In genomic region chr3:110599175-110599853, GRCm38 (mm10) we compare ENCODE assay signal across 21 mouse cellular contexts.
DNase-seq lines count a peak whose midpoint lies in the region; ATAC-seq and TF ChIP-seq lines count a peak whose summit lies in the region.
"Had no signal": no experiment of that assay in that cellular context is flagged by ENCODE, and none has a peak within 500 bp of the region (broad histone marks: within the 10 kb centered on the region; RNA-seq: fewer than 3 reads in every experiment).

No protein-coding gene starts in this region.

- peak; percentile 16 for DNase-seq in embryo, embryonic 10 days (ENCODE audit: low spot score)
- DNase-seq in embryo, embryonic 9.5 days (ENCODE audit: extremely low spot score) = no peak
- peak; percentile 56 for DNase-seq in kidney, adult 2 months
- DNase-seq in kidney, postnatal 10 days = no peak
- peak; percentile 33 for DNase-seq in Patski (ENCODE audit: low read depth, low spot score)
- no peak for DNase-seq in ovary, postnatal 14 days (ENCODE audit: low spot score)
- no peak for DNase-seq in gastrocnemius, postnatal 25 days
- DNase-seq: cerebellum, adult 11 months; cerebellum, postnatal 36 days; heart, postnatal 36 days; lung, embryonic 14.5 days; right cerebral cortex, postnatal 4 days; thymus, postnatal 14 days had no signal

- TF ChIP-seq CTCF in kidney, adult 2 months (conservative IDR thresholded peaks at IDR 0.05; ENCODE audit: insufficient read depth, insufficient read length, low read depth, low read length) = no peak
- TF ChIP-seq CTCF in Patski (IDR thresholded peaks at IDR 0.05) = no peak

- no peak overlapping the region for H3K4me3 ChIP-seq in kidney, adult 2 months (ENCODE audit: insufficient read depth, low read depth, low read length)
- H3K4me3 ChIP-seq in forebrain, embryonic 16.5 days (replicated peaks; ENCODE audit: low read length) = no peak overlapping the region
- H3K4me3 ChIP-seq: embryonic facial prominence, embryonic 13.5 days; heart, embryonic 12.5 days; intestine, embryonic 15.5 days; limb, embryonic 10.5 days; midbrain, embryonic 13.5 days had no signal

- no peak overlapping the region for H3K9ac ChIP-seq in forebrain, embryonic 16.5 days (replicated peaks; ENCODE audit: low read depth, low read length)
- H3K9ac ChIP-seq: embryonic facial prominence, embryonic 13.5 days; heart, embryonic 12.5 days; intestine, embryonic 15.5 days; lung, embryonic 14.5 days; midbrain, embryonic 13.5 days had no signal

- POLR2A ChIA-PET in Patski (lab: Charles Lee) = no interaction called here

- TF ChIP-seq POLR2A in kidney, adult 2 months (IDR thresholded peaks at IDR 0.05; ENCODE audit: low read depth, low read length) = no peak

- in situ Hi-C loops in Patski (cut with MboI; ENCODE audit: low pct_unique_long_range_greater_than_20kb) = no loop called here

- WGBS in kidney, adult 2 months = 43% methylated on average over 4 of the region's 4 CpGs
- 35% methylated on average over 4 of the region's 4 CpGs for whole genome bisulfite sequencing in forebrain, embryonic 16.5 days

- no peaks in the 10 kb centered on the region for H3K36me3 ChIP-seq in kidney, adult 2 months (ENCODE audit: control insufficient read depth, insufficient read depth, low read length)
- H3K36me3 ChIP-seq in forebrain, embryonic 16.5 days (ENCODE audit: control insufficient read depth, insufficient read depth) = no peaks in the 10 kb centered on the region
- H3K36me3 ChIP-seq: embryonic facial prominence, embryonic 13.5 days; heart, embryonic 12.5 days; intestine, embryonic 15.5 days; limb, embryonic 10.5 days; midbrain, embryonic 13.5 days had no signal

- no peaks in the 10 kb centered on the region for H3K4me1 ChIP-seq in kidney, adult 2 months (ENCODE audit: control insufficient read depth, insufficient read depth, low read length)
- no peaks in the 10 kb centered on the region for H3K4me1 ChIP-seq in forebrain, embryonic 16.5 days (replicated peaks; ENCODE audit: control insufficient read depth, insufficient read depth, low read length)
- H3K4me1 ChIP-seq: embryonic facial prominence, embryonic 13.5 days; heart, embryonic 12.5 days; intestine, embryonic 15.5 days; limb, embryonic 10.5 days; midbrain, embryonic 13.5 days had no signal

- no peak overlapping the region for H3K27ac ChIP-seq in kidney, adult 2 months (ENCODE audit: insufficient read depth, low read depth, low read length)
- no peak overlapping the region for H3K27ac ChIP-seq in forebrain, embryonic 16.5 days (ENCODE audit: low read length)
- H3K27ac ChIP-seq: embryonic facial prominence, embryonic 13.5 days; intestine, embryonic 15.5 days; limb, embryonic 10.5 days; macrophage; midbrain, embryonic 13.5 days had no signal

- H3K4me2 ChIP-seq in forebrain, embryonic 16.5 days (ENCODE audit: low read length) = no peak overlapping the region
- H3K4me2 ChIP-seq: embryonic facial prominence, embryonic 13.5 days; heart, embryonic 12.5 days; intestine, embryonic 15.5 days; liver, embryonic 11.5 days; lung, embryonic 14.5 days; midbrain, embryonic 13.5 days had no signal

- CTCF ChIA-PET in Patski (lab: Charles Lee) = interaction anchor here (1.4 kb wide), 1 partner anchor 13 kb away, joined by 3 read pairs; no protein-coding TSS in a partner anchor

- ATAC-seq in Patski = peak; percentile 91
- ATAC-seq in forebrain, embryonic 16.5 days = peak; percentile 57; the same call in 1 of the 2 replicates
- ATAC-seq: intestine, embryonic 15.5 days; midbrain, embryonic 13.5 days had no signal

- no peaks in the 10 kb centered on the region for H3K9me3 ChIP-seq in forebrain, embryonic 16.5 days (ENCODE audit: control insufficient read depth, low read length)
- H3K9me3 ChIP-seq: embryonic facial prominence, embryonic 13.5 days; heart, embryonic 12.5 days; intestine, embryonic 15.5 days; limb, embryonic 10.5 days; midbrain, embryonic 13.5 days had no signal

- H3K27me3 ChIP-seq in kidney, adult 2 months (replicated peaks; ENCODE audit: control insufficient read depth, insufficient read depth, low read length) = no peaks in the 10 kb centered on the region
- no peaks in the 10 kb centered on the region for H3K27me3 ChIP-seq in Patski
- no peaks in the 10 kb centered on the region for H3K27me3 ChIP-seq in forebrain, embryonic 16.5 days (replicated peaks; ENCODE audit: control insufficient read depth, insufficient read depth, low read length)
- H3K27me3 ChIP-seq: embryonic facial prominence, embryonic 13.5 days; heart, embryonic 12.5 days; intestine, embryonic 15.5 days; midbrain, embryonic 13.5 days had no signal

Comparison
In these comparisons a context has a peak if more than half of its experiments do, and no peak if none do; other contexts are left out.
1. DNase-seq: peak in embryo, embryonic 10 days (single experiment), kidney, adult 2 months (single experiment) and Patski (single experiment); none in embryo, embryonic 9.5 days (single experiment), kidney, postnatal 10 days (single experiment), ovary, postnatal 14 days (single experiment) and gastrocnemius, postnatal 25 days (single experiment).